Mouse (Mus musculus) T-helper 2 cell (primary cell): ENCODE measurements around the gene Gamt.

ENCODE experiments used
- in situ Hi-C: fragments of 300-600 bp; cut with MboI, MseI; formaldehyde crosslinking; loops from one replicate; pipeline ENCODE4 v1.15.1; 2025; ENCODE audit warnings: high pct_unique_total_duplicates

Gamt gene

DNA sequence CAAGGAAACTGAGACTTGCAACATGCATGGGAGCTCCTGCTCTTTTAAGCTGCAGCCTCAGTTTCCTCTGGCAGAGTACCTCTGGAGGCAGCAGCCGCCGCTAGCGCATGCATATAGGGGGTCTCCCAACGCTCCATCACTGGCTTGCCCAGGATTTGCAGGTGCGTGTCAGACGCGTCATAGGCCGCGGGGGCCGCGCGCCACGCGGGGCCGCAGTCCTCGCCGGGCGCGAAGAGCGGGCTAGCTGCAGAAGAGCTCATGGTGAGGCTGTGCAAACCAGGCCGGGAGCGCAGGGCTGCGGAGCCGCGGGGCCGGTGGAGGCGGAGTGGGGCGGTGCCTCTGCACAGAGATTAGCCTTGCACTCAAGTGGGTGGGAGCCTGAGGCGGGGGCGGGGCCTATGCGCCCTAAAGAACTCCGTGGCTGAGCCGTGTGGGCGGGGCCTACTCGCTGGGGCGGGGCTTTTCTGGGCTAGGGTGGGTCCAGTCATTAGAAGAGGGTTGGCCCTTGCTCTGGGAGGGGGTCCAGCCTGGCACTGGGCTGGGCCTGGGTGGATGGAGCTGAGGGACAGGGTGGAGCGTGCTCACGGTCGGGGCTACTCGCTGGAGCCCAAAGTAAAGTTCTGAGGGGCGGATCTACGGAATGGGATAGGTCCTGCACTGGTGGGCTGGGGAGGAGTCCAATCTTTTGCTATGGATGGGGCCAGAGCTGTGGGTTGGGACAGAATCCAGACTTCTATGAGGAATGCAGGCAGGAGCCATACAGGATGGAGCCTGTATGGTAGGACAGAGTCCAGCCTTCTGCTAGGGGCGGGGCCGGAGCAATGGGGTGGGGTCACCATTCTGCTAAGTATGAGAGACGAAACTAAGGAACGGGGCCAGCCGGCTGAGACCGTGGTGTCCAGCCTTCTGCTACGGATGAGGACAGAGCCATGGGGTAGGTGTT is at the start of gene Gamt, which contains the start of gene Dazap1:
Gene Gamt, minus strand, starts transcription at position 371 of the 943 bp plus-strand sequence.
Gene Dazap1, plus strand, starts transcription at position 845 of the 943 bp plus-strand sequence.
- in situ Hi-C loops, result no loop called here

DNA sequence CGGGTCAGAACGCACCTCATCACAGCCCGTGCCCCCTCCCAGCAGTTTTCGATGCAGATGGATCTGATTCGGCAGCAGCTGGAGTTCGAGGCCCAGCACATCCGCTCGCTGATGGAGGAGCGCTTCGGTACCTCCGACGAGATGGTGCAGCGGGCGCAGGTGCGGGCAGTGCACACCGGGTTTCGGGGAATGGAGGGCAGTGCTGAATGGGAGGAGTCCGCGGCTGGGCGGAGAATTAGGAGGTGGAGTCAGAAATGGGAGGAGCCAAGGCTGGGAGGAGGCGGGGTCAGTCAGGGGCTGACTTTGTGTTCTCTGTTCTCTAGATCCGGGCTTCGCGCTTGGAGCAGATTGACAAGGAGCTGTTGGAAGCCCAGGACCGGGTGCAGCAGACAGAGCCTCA is 44.0 kb upstream of the Gamt start:
- in situ Hi-C loops, result no loop called here

DNA sequence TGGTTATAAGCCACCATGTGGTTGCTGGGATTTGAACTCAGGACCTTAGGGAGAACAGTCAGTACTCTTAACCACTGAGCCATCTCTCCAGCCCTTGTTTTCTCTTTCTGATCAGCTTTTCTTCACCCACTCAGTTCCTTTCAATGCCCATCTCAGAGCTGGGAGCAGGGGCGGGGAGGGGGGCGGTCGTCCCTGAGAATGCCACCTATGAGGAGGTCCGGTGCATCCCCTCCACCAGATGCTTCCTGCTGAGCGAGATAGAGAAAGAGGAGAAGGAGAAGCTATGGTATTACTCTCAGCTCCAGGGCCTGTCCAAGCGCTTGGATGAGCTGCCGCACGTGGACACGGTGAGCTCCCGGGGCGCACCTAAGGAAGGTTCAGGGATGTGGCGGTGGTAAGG is 43.6 kb upstream of the Gamt start:
- in situ Hi-C loops, result no loop called here

DNA sequence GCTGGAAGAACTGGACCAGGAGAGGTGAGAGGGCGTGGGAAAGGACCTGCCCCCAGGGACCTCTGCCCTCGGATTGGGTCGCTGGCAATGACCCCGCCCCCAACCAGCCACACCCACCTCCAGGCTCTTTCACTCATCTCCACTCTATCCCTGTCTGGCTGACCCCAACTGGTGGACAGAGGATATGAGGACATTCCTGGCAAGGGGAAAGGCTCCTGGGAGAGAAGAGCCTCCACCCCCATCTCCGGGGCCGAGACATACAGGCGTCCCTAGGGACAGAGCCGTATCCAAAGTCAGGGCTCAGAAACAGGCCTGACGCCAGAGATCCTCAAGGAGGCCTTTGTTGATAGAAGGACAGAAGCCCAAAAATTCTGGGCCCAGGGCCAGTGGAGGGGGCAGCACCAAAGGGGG is 41.7 kb upstream of the Gamt start:
- in situ Hi-C loops, result no loop called here

DNA sequence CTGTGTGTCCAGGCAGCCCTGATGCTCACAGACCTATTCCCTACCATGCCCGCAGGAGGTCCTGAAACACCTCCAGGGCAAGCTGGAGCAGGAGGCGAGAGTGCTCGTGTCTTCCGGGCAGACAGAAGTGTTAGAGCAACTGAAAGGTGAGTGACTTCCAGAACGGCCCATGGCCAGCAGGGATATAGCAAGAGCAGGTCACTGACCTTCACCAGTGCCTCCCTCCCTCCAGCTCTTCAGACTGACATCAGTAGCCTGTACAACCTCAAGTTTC is 41.2 kb upstream of the Gamt start:
- in situ Hi-C loops, result no loop called here

DNA sequence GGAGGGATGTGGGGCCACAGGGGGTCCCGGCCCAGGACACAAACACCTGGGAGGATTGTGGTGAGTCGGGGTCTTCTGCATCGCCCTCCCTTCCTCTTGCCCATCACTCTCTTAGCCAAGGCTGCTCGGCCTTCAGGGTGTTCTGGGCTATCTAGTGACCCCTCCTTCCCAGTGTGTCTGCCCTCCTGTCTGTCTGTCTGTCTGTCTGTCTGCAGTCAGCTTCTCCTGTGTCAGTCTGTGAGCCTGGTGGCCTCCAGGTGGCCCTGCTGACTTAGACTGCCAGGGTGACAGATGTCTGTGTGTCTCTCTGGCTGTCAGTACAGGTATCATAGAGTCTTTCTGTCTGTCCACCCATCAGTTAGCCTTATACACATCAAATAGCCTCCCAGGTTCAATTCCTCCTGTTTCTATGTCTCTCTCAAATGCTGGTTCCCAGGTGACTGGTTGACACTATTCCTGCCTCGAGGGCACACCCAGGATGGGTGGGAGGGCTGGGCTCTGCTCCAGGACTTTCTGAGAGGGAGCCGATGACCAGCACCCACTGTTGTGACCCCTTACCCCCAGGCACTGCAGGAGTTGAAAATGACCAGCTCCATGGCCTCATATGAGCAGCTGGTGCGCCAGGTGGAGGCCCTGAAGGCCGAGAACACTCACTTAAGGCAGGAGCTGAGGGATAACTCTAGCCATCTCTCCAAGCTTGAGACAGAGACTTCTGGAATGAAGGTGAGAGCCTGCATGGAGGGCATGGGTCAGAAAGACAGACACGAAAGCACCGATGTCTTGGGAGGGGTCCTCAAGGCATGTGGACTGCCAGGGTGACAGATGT is 40.7 kb upstream of the Gamt start:
- in situ Hi-C loops, result no loop called here

DNA sequence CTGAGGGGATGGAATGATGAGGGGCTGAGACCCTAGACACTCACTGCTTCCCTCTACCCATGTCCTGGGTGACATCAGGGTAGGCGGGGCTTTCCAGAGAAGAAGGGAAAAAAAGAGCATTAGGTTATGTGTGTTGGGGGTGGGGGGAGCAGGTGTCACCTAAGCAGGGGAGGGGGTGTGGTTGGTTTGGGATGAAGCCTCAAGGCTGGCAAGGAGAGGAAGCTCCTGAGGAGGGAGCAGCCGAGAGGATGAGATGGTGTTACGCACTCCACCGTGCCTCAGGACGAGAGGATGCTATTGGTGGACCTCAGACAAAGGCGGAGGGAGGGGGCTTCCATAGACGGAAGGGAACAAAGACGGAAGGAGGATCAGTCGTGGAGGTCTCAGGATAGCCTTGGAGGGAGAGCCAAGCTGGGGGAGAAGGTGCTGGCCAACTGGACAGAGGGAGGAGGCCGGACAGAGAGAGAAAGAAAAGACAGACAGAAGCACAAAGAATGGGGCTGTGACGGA is 39.9 kb upstream of the Gamt start:
- in situ Hi-C loops, result no loop called here

DNA sequence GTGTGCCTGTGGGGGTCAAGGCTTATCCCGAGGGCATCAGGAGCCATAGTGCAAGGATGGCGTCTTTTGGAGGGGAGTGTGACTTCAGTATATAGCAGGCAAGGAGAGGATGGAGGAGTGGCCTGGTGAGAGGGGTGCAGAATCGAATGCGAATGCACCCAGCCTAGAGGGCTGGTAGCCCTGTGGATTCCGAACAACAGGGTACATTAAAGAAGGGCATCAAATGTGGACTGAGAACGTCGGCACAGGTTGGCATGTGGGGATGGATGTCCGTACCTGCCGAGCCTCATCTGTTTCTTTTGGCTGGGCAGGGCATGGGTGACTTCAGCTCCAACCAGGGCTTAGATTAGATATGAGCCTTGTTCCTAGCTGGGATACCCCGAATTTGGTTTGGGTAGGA is 39.0 kb upstream of the Gamt start:
- in situ Hi-C loops, result no loop called here

DNA sequence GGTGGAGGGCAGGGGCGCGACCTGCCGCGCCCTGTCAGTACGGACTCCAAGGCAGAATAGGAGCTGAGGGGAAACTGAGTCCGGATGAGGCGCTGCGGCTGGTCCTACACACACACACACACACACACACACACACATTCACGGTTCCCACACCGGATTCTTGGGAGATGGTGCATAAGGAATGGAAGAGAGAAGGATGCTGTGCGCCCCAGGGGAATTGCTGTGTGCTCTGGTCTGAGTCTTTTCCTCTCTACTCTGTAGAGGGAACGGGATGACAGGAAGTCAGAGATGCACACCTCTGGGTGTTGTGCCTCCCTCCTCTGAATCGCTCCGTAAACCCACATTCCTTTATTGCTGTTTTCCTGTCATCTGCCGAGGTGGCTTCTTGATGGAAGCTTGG is 38.5 kb upstream of the Gamt start:
- in situ Hi-C loops, result no loop called here

DNA sequence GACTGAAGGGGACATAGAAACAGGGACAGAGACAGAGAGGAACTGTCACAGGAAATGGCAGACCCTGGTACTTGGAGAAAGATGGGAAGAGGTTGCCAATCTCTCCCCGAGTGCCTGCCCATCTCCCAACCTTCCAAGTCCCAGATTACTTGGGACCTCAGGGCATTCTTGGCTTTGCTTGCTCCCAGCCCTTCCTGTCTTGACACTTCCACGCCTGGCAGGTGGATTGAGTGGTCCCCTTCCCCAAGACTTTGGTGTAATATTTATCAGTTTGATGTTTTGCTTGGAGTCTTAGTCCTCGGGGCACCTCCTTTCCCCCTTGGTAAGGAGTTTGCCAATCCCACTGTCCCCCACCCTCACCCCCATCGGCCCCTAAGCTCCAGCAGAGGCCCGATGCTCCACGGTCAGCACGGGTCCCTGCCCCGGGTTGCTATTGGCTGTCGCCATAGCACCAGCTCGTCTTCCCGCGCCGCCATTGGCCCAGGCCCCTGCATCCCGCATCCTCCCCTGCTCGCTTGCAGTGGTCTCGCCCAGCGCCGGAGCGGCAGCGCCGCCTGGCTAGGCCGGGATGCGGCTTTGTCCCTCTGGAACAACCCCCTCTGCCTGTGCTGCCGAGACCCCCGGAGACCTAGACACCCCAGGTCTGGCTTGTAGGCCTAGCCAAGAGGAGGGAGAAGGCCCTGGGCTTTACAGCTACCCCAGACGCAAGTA is 37.9 kb upstream of the Gamt start:
- in situ Hi-C loops, result no loop called here

DNA sequence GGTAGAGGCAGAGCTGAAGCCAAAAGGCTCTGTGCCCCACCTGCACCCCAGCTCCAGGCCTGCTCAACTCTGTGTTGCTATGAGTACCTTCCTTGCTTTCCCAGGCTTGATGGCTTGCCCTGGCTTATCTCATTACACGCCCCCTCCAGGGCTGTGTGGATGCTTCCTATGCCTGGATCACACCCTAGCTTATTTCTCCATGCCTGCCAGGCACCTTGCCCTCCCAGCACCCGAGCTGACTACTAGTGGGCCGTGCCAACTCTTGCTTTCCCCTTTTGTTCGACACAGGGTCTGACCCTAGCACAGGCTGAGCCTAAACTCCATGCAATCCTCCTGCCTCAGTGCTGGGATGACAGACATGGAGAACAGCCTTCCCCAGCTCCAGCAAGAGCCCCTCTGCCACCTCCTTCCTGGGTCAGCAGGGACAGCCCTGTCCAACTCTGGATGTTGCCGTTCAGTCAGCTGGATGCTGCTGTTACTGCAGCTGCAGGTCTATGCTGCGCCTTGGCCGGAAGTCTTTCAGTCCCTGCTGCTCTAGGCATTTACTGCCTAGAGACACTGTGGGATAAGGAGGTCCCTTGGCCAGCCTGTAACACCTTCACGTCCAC is 36.8 kb upstream of the Gamt start:
- in situ Hi-C loops, result no loop called here

DNA sequence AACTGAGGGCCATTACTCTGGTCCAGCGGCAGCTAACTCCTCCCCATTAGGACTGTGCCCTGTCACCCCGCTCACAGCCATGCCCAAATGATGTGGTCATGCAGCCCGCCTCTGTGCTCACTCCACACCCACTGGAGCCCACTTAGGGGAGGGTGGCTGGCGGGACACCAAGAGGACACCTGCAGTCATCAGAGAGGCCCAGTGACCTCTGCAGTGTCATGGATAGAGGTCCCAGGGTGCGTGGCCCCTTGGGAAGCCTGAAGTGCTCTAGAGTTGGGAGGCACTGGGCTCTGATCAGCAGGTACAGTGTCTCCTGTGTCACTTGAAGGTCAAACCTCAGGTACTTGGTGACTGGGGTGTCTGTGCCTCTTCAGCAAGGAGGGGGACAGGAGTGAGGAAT is 36.0 kb upstream of the Gamt start:
- in situ Hi-C loops, result no loop called here

DNA sequence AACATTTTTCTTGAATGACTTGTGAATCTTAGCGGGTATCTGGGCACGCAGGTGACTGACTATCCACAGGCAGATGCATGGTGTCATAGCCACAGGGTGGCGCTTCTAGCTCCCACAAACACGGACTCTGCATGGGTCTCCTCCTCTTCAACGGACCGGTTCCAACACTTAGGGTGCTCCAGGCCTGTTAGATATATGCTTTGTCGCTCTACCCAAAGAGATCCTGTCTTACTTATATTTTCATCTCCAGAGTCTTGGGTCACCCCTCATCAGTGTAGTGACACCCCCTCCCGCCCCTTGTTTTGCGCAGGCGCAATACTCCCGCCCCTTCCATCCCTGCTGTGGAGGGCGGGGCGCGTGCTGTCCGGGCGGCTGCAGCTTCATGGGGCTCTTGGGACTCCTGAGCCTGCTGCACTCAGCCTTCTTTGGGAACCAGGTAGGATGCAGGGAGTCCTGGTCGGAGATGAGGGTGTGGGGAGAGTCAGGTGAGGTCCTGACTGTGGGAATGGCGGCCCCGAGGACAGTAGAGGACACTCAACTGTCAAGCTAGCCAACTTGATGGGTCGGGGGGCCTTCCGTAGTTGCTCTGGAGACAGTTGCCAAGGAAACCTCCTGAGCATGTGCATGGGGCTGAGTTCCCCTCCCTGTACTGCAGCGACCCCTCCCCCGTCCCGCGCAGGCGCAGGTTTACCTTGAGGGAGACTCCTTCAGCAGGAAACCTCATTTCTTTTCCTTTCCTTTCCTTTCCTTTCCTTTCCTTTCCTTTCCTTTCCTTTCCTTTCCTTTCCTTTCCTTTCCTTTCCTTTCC is 35.0 kb upstream of the Gamt start, which contains the start of gene Apc2:
Gene Apc2, plus strand, starts transcription at position 360 of the 808 bp plus-strand sequence.
- in situ Hi-C loops, result no loop called here

DNA sequence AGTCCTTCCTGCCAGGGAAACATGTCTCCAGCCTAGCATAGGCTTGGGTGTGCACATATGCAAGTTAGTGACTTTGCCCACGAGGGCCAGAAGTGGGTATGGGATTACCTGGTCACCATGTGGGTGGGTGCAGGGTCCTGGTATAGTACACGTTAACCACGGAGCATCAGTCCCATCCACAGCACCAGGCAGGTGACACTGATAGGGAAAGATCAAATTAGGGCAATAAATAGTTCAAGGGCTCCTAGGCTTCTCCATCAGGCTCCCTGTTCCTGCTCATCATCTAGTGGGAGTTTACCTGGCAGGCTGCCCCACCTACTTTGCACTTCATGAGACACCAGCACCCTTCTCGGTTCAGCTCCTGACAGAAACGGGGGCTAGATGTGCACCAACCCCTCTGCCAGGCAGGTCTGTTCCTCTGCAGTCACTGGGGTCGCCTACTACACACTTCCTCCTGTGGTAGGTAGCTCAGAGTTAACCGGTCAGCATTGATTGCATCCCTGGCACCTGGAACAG is 34.0 kb upstream of the Gamt start:
- in situ Hi-C loops, result no loop called here

DNA sequence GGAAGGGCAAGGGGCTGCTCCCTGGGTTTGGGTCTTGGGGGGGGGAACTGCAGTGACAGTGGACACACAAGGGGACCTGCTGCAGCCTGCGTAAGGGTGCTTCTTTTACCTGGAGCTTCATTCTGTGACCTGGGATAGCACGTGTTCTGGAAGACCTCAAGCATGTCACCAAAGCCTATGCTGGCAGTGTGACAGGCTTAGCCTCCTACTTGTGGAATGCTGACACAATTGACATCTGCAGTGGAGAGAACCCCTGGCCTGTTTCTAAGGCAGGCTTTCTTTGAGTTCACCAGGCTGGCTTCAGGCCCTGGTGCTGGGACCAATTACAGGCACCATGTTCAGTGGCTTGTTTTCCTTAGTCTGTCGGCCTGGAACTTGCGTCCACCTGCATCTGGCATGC is 33.5 kb upstream of the Gamt start:
- in situ Hi-C loops, result no loop called here

DNA sequence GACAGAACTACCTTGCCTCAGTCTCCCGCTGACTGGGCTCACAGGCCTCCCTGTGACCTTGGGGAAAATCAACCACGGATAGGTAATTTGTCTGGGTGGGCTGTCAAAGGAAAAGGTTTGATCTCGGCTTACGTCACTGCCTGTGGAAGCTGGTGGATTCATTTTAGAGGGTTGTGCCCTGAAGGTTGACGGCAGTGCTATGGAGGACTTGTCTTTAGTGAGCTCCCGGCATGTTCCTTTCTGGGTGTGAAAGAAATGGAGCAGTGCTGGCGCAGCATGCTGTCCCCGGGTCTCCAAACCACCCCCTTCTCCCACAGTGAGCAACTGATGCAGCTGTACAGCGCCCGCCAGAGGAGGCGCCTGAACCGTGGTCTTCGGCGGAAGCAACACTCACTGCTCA is 32.5 kb upstream of the Gamt start:
- in situ Hi-C loops, result no loop called here

DNA sequence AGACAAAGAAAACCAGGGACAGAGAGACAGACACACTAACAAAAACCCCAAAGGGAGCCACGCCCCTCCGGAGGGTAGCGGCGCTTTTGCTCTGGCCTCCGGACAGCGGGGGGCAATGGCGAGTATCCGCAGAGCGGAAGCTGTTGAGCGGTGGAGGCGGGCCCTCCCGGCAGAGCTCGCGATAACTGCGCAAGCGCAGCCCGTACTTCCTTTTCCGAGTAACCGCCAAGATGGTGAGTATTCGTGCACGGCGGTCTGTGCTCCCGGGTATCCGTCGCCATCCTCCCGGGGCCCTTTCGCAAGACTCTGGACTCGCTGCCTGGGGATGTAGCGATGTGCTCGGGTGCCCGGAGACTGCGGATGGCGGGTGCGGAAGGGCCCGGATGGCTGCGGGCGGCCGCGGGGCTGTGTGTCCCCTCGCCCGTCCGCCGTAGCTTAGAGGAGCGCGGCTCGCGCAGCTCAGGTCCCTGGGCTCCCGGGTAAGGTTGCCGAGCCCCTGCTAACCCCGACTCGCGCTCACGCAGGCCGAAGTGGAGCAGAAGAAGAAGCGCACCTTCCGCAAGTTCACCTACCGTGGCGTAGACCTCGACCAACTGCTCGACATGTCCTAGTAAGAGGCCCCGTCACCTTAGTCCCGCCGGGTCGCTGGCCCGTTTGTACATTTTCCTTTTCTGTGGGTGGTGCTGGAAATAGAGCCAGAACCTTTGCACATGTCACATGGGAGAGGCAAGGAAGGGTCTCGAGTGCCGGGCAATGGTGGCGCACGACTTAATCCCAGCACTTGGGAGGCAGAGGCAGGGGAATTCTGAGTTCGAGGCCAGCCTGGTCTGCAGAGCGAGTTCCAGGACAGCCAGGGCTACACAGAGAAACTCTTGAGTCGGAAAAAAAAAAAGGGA is 31.7 kb upstream of the Gamt start, which contains the start of gene Rps15:
Gene Rps15, plus strand, starts transcription at position 203 of the 896 bp plus-strand sequence.
- in situ Hi-C loops, result no loop called here

DNA sequence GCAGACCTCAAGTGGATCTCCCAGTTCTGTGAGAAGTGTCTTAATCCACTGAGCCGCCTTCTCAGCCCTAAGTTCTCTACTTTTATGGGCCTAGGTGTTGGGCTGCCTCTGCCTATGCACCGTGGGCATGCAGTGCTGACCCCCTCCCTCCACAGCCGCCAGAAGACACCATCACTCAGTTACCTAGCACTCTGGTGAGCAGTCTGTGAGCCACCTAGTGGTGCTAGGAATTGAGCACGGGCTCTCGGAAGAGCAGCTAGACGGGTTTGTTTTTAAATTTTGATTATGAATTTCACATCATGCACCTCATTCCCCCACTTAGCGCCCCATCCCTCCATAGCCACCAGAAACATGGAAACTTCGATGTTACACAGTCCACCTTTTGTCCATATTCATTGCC is 27.8 kb upstream of the Gamt start:
- in situ Hi-C loops, result no loop called here

DNA sequence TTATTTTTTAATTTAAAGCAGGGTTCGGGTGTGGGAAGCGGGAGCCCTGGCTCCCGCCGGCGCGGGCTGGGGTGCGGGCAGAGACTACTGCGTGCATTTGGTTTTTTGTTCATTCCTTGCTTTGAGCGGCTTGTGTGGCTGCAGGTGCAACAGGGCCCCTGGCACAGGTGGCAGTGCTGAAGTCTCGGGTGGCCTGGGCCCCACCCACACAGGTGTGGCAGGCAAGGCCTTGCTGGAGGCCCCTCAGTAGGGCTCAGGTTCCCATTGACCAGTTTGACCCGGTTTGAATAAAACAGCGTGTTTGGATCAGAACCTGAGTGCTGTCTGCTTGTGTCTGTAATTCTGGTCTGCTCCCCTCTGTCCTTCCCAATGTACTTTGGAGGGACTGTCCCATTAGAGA is 27.3 kb upstream of the Gamt start:
- in situ Hi-C loops, result no loop called here
